Mouse (Mus musculus) neutrophil, adult 59 days (primary cell): ENCODE results near the gene Ube3c. TPM values are rescaled to one million over a fixed set of nuclear protein-coding genes. Genes with fewer than 3 reads are reported as not detected.

ENCODE experiments used
- total RNA-seq, 2 experiments: library from RNA; stranded (reverse); gene quantifications; 1 replicate in 1 of 2; 2 replicates in 1 of 2; pipeline ENCODE4 v1.2.4; 2023

Ube3c gene
- 10 to 100 TPM; 17.9 to 18.1 TPM for total RNA-seq

GRCm38 (mm10) chr5:29568848-29569377 is at the start of gene Ube3c:
TSS of gene Ube3c (plus strand) at chr5:29569242.

Other genes starting within 250 kb of the Ube3c start
- 1 to 10 TPM in 1 of 2 experiments, under 1 TPM in 1; 0.73 to 1.3 TPM for gene Lmbr1, start 190.9 kb upstream of the Ube3c start, total RNA-seq
- 10 to 100 TPM in 1 of 2 experiments, 1 to 10 TPM in 1; 8.5 to 12.3 TPM for gene Nom1, start 134.6 kb upstream of the Ube3c start, total RNA-seq
- not detected for gene Mnx1, start 90.8 kb upstream of the Ube3c start, total RNA-seq
- 100 to 1,000 TPM; 149 to 165 TPM for gene Dnajb6, start 166.4 kb downstream of the Ube3c start, total RNA-seq
- gene Gm5129, start 166.7 kb downstream of the Ube3c start, total RNA-seq = 1 to 10 TPM; 2.7 to 5.2 TPM